Mouse (Mus musculus) gastrocnemius, adult 18-20 months (tissue): Measurements from ENCODE around the gene Slc16a10. TPM values are rescaled to one million over a fixed set of nuclear protein-coding genes. Genes with fewer than 3 reads are reported as not detected.
"Not testable (repeated sequence)": the region's sequence is repeated elsewhere in the genome, so short reads cannot be mapped to it uniquely, and the experiment has no call there.

Experiments used
- DNase-seq: peaks from one replicate; pipeline ENCODE4 v3.0.0; 2021; ENCODE audit warnings: low spot score
- total RNA-seq, 2 experiments: library from RNA; stranded (reverse); gene quantifications; 2 replicates each; pipeline ENCODE4 v1.2.3; 2021

Gene Slc16a10
- total RNA-seq, 2 experiments from 2014 or later: 44.1 to 46.2 TPM

- DNase-seq: no peak
Measured at GRCm38 (mm10) chr10:40030716-40031115, 111.3 kb downstream of the Slc16a10 start.

- no peak for DNase-seq
Measured at GRCm38 (mm10) chr10:40029610-40030009, 112.4 kb downstream of the Slc16a10 start.

- no peak for DNase-seq
Measured at GRCm38 (mm10) chr10:40028091-40028490, 114.0 kb downstream of the Slc16a10 start.

DNA sequence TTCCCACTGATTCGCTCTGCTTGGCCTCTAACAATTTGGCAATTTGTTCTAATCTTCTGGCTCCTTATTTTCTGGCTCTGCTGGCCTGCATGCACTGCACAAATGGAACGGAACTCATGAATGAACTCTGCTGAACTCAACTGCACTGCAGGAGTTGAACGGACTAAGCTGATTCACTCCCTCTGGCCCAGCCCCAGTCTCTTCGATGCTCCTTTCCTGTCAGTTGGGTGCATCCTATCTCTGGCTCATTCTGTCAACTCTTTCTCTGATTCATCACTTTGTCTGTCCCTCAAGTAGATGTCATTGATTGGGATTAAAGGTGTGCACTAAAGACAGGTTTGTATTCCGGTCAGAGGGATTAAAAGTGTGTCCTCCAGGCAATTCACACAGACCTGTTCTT lies 115.5 kb downstream of the Slc16a10 start:
- DNase-seq: no peak

DNA sequence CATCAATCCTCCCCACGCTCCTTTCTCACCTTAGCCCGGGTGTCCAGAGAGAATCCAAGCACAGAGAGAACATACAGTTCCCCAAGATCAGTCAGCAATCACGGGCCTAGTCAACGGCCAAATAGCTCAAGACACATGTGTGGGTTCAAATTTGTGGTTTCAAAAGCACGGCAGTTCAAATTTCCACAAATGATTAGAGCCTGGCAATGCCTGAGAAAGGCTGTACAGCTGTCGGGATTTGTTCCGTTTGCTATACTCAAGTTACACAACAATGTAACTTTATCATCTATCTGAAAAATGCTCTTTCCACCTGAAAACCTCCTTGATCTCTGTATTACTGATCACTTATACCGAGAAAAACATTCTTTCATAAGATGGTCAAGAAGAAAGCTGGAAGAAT lies 116.5 kb downstream of the Slc16a10 start:
- DNase-seq: no peak

DNA sequence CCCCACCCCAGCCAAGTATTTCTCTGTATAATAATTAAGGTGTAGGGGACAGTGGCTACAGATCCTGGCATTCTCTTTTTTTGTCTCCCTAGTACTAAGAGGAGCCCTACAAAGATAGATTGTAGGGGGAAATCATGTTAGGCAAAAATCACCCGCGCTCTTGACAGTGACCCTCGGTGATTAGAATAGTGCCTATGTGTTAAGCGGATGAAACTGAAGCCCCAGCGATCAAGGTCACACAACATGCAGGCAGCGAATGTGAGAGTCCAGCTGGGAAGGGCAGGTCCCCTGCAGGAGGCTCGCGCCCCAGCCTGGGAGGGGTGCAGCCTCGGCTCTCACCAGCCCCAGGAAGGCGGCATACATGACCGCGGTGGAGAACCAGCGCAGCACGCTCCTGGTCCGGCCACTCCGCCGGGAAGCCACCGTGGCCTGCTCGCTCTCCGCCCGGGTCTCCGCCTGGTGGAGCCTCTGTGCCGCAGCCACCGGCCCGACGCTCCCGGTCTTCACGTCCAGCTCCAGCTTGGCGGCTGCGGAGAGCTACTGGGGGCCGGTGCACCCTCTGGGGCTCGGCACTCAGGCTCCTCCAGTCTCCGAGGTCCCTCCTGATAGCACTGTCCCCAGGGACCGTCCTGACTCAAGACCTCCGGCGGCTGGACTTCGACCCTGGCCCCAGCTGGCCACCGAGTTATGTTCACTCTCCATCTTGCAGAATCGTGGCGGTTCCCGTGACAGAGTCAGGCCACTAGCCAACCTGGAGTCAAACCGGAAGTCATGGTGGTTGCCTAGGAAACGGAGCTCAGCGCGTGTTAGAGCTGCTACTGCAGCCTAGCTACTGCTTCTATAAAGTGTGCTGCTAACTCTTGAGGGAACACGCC lies 117.3 kb downstream of the Slc16a10 start, which contains the start of gene Mfsd4b1:
Mfsd4b1 (minus strand) TSS at position 715 of the 875 bp plus-strand sequence.
- peak; percentile 85 for DNase-seq

DNA sequence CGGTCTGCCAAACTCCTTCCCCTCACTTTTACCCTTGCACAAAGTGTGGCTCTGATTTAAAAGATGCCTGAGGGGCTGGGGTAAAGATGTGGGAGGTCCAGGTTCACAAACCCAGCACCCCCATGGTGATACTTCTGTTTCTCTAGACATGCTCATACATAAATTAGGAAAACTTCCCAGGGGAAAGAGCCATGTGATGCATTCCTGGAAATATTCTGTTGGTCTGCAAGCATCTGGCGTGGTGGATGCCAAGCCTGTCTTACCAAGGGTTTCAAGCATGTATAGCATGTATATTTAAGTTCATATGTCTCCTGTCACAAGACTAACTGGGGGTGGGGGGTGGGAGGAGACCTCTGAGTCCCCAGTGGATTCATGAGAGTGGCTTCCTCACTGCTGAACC lies 121.7 kb downstream of the Slc16a10 start:
- DNase-seq: no peak

DNA sequence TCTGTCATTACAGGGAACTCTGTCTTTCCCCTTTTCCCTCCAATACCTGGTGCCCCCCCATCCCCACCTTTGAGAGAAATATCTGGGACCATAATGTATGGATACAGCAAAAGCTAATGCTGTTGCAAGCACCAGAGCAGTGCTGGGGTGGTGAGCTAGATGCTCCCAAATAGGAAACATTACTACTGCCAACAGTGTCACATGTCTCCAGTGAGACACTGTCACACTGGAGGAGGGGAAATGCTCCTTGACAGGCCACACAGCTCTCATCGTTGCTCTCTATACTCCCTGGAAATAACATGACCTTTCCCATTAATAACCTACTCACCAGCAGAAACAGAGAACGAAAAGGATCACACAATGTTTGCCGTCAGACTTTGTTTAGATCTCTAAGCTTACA lies 122.6 kb downstream of the Slc16a10 start:
- DNase-seq: peak; percentile 48

DNA sequence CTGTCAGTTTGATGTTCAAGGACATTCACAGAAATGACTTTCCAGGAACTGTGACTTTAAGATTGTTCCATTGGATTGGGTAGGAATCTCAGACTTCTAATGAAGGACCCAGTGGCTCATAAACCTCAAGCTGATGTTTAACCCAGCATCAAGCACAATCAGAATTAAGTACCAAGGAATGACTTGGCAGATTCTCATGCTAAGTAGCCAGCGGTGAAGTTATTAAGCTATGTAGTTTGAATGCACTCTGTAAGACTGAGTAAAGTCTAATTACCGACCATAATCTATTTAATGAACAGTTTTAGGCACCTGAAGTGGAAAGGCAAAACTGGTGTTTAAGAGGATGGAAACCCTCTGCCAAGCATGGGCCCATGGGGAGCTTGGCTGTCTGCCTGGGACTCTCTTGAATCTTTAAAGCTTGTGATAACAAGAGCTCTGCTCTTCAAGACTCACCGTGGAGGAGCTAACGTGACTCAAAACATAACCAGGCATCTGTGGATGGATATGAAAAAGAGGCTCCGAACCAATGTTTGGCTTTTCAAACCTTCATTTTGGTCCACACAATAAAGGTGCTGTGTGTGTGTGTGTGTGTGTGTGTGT lies 123.7 kb downstream of the Slc16a10 start:
- DNase-seq: no peak

GRCm38 (mm10) chr10:40009591-40009990 lies 132.5 kb downstream of the Slc16a10 start:
- DNase-seq: no peak

DNA sequence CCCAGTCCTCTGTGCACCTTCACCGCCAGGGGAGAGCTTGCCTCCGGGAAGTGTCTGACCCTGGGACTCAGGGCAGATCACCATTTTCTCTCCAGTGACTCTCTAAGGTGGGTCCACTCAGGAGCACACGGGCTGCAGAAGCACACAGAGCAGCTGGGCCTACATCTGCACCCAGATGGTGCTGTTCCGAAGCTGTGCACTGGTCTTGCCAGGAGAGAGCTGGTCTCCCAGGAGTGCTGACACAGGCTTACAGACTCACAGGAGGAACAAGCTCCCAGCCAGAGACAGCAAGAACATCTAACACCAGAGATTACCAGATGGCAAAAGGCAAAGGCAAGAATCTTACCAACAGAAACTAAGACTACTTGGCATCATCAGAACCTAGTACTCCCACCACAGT lies 133.2 kb downstream of the Slc16a10 start:
- not testable (repeated sequence) for DNase-seq

DNA sequence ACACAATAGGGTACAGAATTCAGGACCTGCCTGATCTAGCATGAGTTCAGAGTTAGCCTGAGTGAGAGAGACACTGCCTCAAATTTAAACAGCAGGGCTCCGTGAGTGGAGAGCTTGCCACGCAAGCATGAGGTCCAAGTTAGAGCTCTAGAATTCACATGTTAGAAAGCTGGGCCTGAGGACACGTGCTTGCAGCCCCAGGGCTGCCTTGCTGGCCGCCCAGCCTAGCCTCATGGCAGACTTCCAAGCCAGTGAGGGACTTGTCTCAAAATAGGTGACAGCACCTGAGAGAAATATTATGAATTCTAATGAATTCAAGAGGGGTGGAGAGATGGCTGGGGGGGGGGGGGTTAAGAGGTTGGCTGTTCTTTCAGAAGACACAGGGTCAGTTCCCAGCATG lies 134.1 kb downstream of the Slc16a10 start:
- DNase-seq: no peak

DNA sequence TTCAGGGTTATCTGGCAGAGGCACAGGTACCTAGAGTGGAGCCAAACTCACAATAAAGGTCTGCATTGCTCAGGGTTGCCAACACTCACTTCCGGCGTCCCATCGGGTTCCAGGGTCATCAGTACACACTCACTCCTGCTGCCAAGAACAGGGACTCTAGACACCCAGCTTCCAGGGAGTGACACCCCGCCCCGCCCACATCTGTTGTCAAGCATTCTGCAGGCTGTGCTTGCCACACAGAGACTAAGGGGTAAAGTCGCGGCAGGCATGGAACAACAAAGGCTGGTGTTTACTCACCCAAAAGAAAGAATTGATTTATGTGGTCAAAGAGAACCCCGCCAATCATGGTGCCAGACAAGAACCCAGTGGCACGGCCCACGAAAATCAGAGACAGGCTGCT lies 135.1 kb downstream of the Slc16a10 start:
- DNase-seq: no peak

DNA sequence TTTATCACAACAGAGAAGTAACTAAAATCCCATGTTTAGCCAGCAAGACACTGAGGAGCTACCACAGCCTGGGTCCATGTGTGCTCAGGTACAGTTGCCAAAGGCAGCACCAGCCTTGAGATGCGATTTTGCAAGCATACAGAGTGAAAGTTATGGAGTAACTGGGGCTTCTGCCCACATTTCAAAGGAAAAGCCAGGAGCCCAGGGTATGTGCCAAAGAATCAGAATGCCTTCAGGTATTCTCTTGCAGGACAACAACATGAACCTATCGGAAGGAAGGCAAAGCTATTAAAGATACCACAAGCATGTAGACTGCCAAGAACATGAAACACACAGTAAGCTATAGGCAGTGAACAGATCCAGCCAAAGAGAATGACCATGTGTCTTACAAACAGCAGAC lies 141.3 kb downstream of the Slc16a10 start:
- DNase-seq: no peak

DNA sequence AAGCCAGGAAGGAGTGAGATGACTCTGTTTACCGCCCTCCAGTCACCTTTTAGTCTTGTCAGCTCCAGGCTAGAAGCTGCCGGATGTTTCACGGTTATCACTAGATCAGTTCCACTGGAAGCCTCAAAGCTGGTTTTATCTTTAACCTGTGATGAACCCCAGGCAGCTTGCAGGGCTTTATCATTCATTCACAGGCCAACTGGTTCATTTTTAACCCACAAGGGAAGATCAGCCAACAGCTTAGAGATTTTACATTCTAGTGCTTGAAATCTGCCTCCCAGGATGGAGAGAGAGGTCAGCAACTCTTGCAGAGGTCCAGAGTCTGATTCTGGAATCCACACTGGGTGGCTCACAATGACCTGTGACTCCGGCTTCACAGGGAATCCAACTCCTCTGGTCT lies 150.9 kb downstream of the Slc16a10 start:
- no peak for DNase-seq

DNA sequence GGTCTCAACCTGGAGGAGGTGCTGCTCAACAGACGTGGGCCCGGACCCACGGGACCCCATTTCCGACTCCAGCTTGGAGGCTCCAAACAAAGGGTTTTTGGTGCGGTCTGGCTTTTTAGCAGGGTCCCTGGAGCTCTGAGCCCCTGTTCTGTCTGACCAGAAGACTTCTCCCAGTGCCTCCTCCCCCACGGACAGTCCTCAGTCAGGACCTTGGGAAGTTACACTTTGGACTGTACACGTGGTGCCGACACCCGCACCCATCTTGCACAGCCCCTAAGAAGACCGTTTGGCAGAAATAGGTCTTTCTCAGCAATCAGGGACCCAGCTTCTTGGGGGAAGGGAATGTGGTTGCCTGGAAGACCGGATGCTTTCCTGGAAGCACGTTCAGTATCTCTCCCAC lies 155.6 kb downstream of the Slc16a10 start, which contains the start of gene Mfsd4b5:
Mfsd4b5 (minus strand) TSS at position 181 of the 400 bp plus-strand sequence.
- no peak for DNase-seq

Other genes starting within 250 kb of the Slc16a10 start
- 1 to 10 TPM; 2.5 to 2.8 TPM for gene Mfsd4b4, start 243.0 kb downstream of the Slc16a10 start, total RNA-seq
- under 1 TPM; 0.16 to 0.19 TPM for gene Mfsd4b2, start 215.3 kb downstream of the Slc16a10 start, total RNA-seq
- 1 to 10 TPM; 3.6 to 5.1 TPM for gene Mfsd4b3, start 182.1 kb downstream of the Slc16a10 start, total RNA-seq
- gene Mfsd4b5, start 155.6 kb downstream of the Slc16a10 start, total RNA-seq: under 1 TPM; 0.36 to 0.62 TPM
- gene Mfsd4b1, start 117.0 kb downstream of the Slc16a10 start, total RNA-seq: 1 to 10 TPM; 2.0 to 2.2 TPM
- 10 to 100 TPM; 15.6 to 16.1 TPM for gene Rpf2, start 104.8 kb upstream of the Slc16a10 start, total RNA-seq
- gene Gtf3c6, start 115.8 kb upstream of the Slc16a10 start, total RNA-seq: 10 to 100 TPM; 27.1 to 34.8 TPM
- gene Amd1, start 159.9 kb upstream of the Slc16a10 start, total RNA-seq: 100 to 1,000 TPM; 133 to 436 TPM
- 10 to 100 TPM in 1 of 2 experiments, 1 to 10 TPM in 1; 5.9 to 20.5 TPM for gene Cdk19, start 197.3 kb upstream of the Slc16a10 start, total RNA-seq